Mouse (Mus musculus): ENCODE measurements at regions not wholly inside any gene's neighbourhood (a gene's known extent, or its start where the extent isn't known, plus 50 kb on each side); places are given as distances from the start of the nearest gene placed in this dataset.
A peak's percentile ranks its signal among the peaks of the same experiment; 100 is the strongest.

DNA sequence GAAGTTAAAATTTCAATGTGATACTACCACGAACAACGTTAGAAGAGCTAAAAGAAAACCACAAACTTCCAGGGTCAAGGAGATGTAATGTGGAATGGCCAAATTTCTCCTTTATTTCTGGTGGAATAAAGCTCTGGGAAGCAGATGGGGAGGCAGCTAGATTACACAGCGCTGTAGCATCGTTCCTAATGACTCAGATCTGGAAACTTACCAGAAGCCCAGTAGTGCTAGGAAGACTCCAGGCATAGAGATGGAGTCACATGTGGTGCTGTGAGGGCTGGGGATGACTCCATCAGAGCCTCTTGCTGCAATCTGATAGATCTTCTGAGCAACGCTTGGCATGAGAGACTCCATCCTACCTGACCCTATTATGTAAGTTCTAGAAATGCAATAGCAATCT lies 136.4 kb upstream of the Myt1l start:
- peak; percentile 18 for DNase-seq (ENCODE audit: low read depth)

GRCm38 (mm10) chr12:29394271-29394670 lies 133.9 kb upstream of the Myt1l start:
- no peak for DNase-seq (ENCODE audit: low read depth)

DNA sequence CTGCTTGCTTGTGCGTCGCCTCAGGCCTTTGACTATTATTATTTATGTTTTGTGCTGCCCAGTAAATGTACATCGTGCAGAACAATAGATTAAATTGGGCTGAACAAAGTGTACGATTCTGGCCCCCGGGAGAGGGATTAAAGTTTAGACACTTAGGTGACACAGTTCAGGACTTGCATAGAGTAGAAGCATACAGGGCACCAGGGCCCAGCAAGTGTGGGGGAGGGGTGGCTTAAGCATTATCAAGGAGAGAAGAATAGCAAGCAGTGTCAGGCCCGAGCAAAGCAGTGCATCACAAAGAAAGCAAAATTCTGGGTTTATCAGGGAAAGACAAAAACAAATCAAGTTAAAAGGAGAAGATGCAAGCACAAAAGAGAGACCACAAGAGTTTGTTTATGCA lies 133.3 kb upstream of the Myt1l start:
- no peak for DNase-seq (ENCODE audit: low read depth)

- DNase-seq (ENCODE audit: low read depth), result no peak
Observed at GRCm38 (mm10) chr12:29395401-29395982, 132.7 kb upstream of the Myt1l start.

DNA sequence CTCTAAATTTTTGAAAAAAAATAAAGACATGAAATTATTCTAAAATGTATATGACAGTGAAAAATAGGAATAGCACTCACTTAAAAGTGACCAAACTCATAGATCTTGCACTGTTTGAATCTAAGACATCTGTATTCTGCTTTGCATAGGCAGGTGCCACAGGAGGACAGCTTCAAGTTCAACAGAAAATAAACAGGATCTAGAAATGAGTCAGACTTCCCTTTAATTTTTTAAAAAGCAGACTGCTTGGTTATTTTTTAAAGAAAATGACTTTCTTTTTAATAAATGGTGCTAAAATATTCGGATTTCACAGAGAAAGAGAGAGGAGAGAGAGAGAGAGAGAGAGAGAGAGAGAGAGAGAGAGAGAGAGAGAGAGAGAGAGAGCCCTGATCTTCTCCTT lies 123.8 kb upstream of the Myt1l start:
- no peak for DNase-seq (ENCODE audit: low read depth)

DNA sequence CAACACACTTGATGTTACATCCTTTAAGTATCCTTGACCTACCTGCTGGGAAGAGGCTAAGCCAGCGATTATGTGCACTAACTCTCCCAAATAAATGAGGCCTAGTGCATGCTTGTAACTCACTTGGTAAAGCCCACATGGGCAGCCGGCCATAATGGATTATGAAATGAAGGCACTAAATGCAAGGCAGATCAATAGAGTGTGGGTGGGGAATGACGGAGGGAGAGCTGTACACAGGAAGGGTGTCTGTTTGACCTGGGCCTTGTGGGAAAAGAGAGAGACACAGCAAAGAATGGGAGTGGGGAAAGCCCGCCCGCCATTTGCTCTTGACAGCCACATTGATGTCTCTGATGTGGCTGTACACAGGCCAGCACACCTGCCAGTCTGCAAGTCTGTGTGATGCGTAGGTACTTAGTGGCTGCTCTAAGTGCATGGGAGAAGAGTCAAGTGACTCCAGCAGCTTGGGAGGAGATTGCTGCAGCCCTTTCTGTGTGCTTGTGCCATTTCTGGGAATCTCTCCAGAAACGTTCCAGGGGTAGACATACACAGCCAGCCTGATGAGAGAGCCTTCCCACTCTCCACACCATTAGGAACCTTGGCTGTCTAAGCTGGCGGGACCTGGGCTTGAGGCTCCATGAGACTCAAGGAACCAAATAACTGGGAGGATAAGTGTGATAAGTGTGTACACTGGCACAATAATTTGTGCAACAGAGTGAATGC lies 118.7 kb upstream of the Myt1l start:
- no peak for DNase-seq (ENCODE audit: low read depth)

- DNase-seq (ENCODE audit: low read depth), result no peak
Observed at GRCm38 (mm10) chr12:29433936-29434335, 94.2 kb upstream of the Myt1l start.

- no peak for DNase-seq (ENCODE audit: low read depth)
Observed at GRCm38 (mm10) chr12:29439343-29440019, 88.7 kb upstream of the Myt1l start.

DNA sequence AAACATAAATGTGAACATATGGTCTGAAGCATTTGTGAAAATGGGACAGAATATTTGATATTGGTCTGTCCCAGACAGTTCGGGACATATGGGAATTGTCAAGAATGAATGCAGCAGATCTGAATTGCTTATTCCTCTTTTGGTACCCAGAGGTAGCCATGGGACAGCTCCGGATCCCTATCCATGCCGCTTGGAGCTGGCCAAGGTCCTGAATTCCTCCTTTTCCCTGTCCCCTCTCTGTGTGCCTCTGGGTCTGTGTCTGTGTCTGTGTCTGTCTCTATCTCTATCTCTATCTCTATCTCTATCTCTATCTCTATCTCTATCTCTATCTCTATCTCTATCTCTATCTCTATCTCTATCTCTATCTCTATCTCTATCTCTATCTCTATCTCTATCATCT lies 63.0 kb upstream of the Myt1l start:
- DNase-seq (ENCODE audit: low read depth), result peak; percentile 78
